In the genomic region with DNA sequence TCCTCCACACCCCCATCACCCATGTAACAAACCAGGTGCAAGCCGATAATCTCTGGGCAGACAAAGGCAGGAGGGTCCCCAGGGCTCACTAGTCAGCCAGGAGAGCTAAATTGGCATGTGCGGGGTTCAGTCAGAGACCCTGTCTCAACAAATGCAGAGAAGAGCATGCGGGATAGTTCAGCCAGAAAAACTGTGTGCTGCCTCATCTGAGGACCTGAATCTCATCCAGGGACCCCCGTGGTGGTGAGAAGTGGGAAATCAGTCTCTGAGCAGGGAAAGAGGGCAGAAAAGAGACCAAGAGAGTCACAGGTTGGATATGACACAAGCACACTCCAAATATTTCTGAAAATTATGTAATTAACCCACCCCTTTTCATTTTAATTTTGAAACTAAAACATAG, we compare ENCODE assay signal across 33 mouse cellular contexts. TPM values are rescaled to one million over a fixed set of nuclear protein-coding genes. Genes with fewer than 3 reads are reported as not detected.
A peak's percentile ranks its signal among the peaks of the same experiment; 100 is the strongest.
DNase-seq lines count a peak whose midpoint lies in the region; ATAC-seq and TF ChIP-seq lines count a peak whose summit lies in the region.
"Had no signal": no experiment of that assay in that cellular context is flagged by ENCODE, and none has a peak within 500 bp of the region (broad histone marks: within the 10 kb centered on the region; RNA-seq: fewer than 3 reads in every experiment).

No protein-coding gene starts in this region.

- H3K9ac ChIP-seq in hindbrain, postnatal 0 days (replicated peaks; ENCODE audit: low read length), result no peak overlapping the region
- H3K9ac ChIP-seq in hindbrain, embryonic 11.5 days (ENCODE audit: low read depth, low read length), result no peak overlapping the region
- H3K9ac ChIP-seq: embryonic facial prominence, embryonic 12.5 days; forebrain, embryonic 12.5 days; hindbrain, embryonic 15.5 days; intestine, embryonic 15.5 days; limb, embryonic 15.5 days; liver, embryonic 15.5 days; lung, embryonic 15.5 days; neural tube, embryonic 13.5 days had no signal

- DNase-seq in cerebellum, adult 2 months, result peak; percentile 61 to 62
- peak; percentile 18 for DNase-seq in hindbrain, postnatal 0 days (ENCODE audit: low spot score)
- no peak for DNase-seq in hindbrain, embryonic 11.5 days (ENCODE audit: low spot score)
- DNase-seq in Muller cell, postnatal 12 days (ENCODE audit: inconsistent ontology term), result peak; percentile 46
- peak; percentile 48 to 69 for DNase-seq in cerebellum, postnatal 25 days
- no peak for DNase-seq in adrenal gland, adult (ENCODE audit: inconsistent age in 2 of 2, low spot score in 1 of 2)
- DNase-seq: kidney, postnatal 10 days; thymus, postnatal 14 days had no signal

- H3K36me3 ChIP-seq in hindbrain, postnatal 0 days (ENCODE audit: insufficient read depth, low read length), result no peaks in the 10 kb centered on the region
- H3K36me3 ChIP-seq in hindbrain, embryonic 11.5 days (ENCODE audit: control insufficient read depth, insufficient read depth, low read length), result no peaks in the 10 kb centered on the region
- H3K36me3 ChIP-seq: embryonic facial prominence, embryonic 12.5 days; forebrain, embryonic 12.5 days; hindbrain, embryonic 15.5 days; intestine, embryonic 15.5 days; limb, embryonic 15.5 days; liver, embryonic 15.5 days; lung, embryonic 15.5 days; midbrain, embryonic 10.5 days; neural tube, embryonic 13.5 days had no signal

- no peak overlapping the region for H3K4me2 ChIP-seq in hindbrain, postnatal 0 days (ENCODE audit: low read depth, low read length)
- no peak overlapping the region for H3K4me2 ChIP-seq in hindbrain, embryonic 11.5 days (replicated peaks; ENCODE audit: low read depth, low read length)
- H3K4me2 ChIP-seq: embryonic facial prominence, embryonic 12.5 days; forebrain, embryonic 12.5 days; hindbrain, embryonic 15.5 days; intestine, embryonic 15.5 days; limb, embryonic 15.5 days; liver, embryonic 15.5 days; lung, embryonic 15.5 days; neural tube, embryonic 13.5 days had no signal

- H3K27me3 ChIP-seq in cerebellum, adult 2 months (ENCODE audit: control insufficient read depth, insufficient read depth, low read length), result no peaks in the 10 kb centered on the region
- no peaks in the 10 kb centered on the region for H3K27me3 ChIP-seq in hindbrain, postnatal 0 days (ENCODE audit: insufficient read depth, low read length)
- H3K27me3 ChIP-seq in hindbrain, embryonic 11.5 days (ENCODE audit: control insufficient read depth, insufficient read depth, low read length), result peaks cover 4% of the 10 kb centered on the region; the same call in 1 of the 2 replicates

- peak overlapping the region; percentile 32 for H3K27ac ChIP-seq in cerebellum, adult 2 months (ENCODE audit: insufficient read depth, low read length)
- H3K27ac ChIP-seq in hindbrain, postnatal 0 days, result peak overlapping the region; percentile 18; the same call in 1 of the 2 replicates
- no peak overlapping the region for H3K27ac ChIP-seq in hindbrain, embryonic 11.5 days (ENCODE audit: low read depth, low read length)
- H3K27ac ChIP-seq: embryonic facial prominence, embryonic 12.5 days; forebrain, embryonic 12.5 days; intestine, embryonic 15.5 days; limb, embryonic 15.5 days; liver, embryonic 15.5 days; lung, embryonic 15.5 days; macrophage; midbrain, embryonic 10.5 days; neural tube, embryonic 13.5 days had no signal

- H3K9me3 ChIP-seq in hindbrain, postnatal 0 days (ENCODE audit: low read length), result no peaks in the 10 kb centered on the region
- 0 out of 2 replicates have a peak, but pooled peaks cover 4% of the 10 kb centered on the region for H3K9me3 ChIP-seq in hindbrain, embryonic 11.5 days (ENCODE audit: control insufficient read depth, low read length)
- H3K9me3 ChIP-seq: embryonic facial prominence, embryonic 12.5 days; hindbrain, embryonic 15.5 days; intestine, embryonic 15.5 days; limb, embryonic 15.5 days; lung, embryonic 15.5 days had no signal

- no peak for ATAC-seq in cerebellum, adult (ENCODE audit: insufficient number of reproducible peaks, low FRiP score, low TSS enrichment)
- 0 out of 2 replicates have a peak, but pooled peaks have one; percentile 25 for ATAC-seq in hindbrain, postnatal 0 days
- no peak for ATAC-seq in hindbrain, embryonic 11.5 days (ENCODE audit: low FRiP score)
- no peak for ATAC-seq in megakaryocyte, adult 5-6 weeks (ENCODE audit: poor library complexity, severe bottlenecking)
- ATAC-seq: CD4-positive, CD25-positive, alpha-beta regulatory T cell, adult 4 months; intestine, embryonic 15.5 days; midbrain, embryonic 16.5 days had no signal

- 16% methylated on average over 4 of the region's 4 CpGs for WGBS in cerebellum, adult 2 months
- WGBS in hindbrain, postnatal 0 days, result 45% methylated on average over 4 of the region's 4 CpGs
- 73% methylated on average over 4 of the region's 4 CpGs for WGBS in hindbrain, embryonic 11.5 days

- H3K4me3 ChIP-seq in cerebellum, adult 2 months (replicated peaks; ENCODE audit: insufficient read depth, low read depth, low read length), result no peak overlapping the region
- no peak overlapping the region for H3K4me3 ChIP-seq in hindbrain, postnatal 0 days (ENCODE audit: low read length)
- no peak overlapping the region for H3K4me3 ChIP-seq in hindbrain, embryonic 11.5 days (ENCODE audit: low read depth, low read length)
- H3K4me3 ChIP-seq: embryonic facial prominence, embryonic 12.5 days; forebrain, embryonic 12.5 days; hindbrain, embryonic 15.5 days; intestine, embryonic 15.5 days; limb, embryonic 15.5 days; liver, embryonic 15.5 days; lung, embryonic 15.5 days; midbrain, embryonic 10.5 days; myocyte; neural tube, embryonic 13.5 days had no signal

- TF ChIP-seq CTCF in cerebellum, adult 2 months (IDR thresholded peaks at IDR 0.05; ENCODE audit: borderline replicate concordance, insufficient read depth, low read depth, low read length), result no peak
- no peak for TF ChIP-seq CTCF in hindbrain, postnatal 0 days (IDR thresholded peaks at IDR 0.05; ENCODE audit: low read depth)

- TF ChIP-seq POLR2A in cerebellum, adult 2 months (IDR thresholded peaks at IDR 0.05; ENCODE audit: borderline replicate concordance, insufficient read depth, low read length), result no peak

- peaks cover 20% of the 10 kb centered on the region for H3K4me1 ChIP-seq in cerebellum, adult 2 months (ENCODE audit: control insufficient read depth, insufficient read depth, low read length)
- H3K4me1 ChIP-seq in hindbrain, postnatal 0 days (ENCODE audit: insufficient read depth, low read length), result peaks cover 8% of the 10 kb centered on the region; the same call in 1 of the 2 replicates
- peaks cover 2% of the 10 kb centered on the region; the same call in 1 of the 2 replicates for H3K4me1 ChIP-seq in hindbrain, embryonic 11.5 days (replicated peaks; ENCODE audit: control insufficient read depth, insufficient read depth, low read length)

RNA-seq across cellular contexts. Expression of a gene that starts 5.5 kb away (rescaled TPM):
- polyA plus RNA-seq in cerebellum, adult 2 months (2012; rRNA removed), result 54.9 and 56.2 TPM in 2 replicates
- 9.7 and 10.9 TPM in 2 replicates for total RNA-seq in hindbrain, postnatal 0 days (2014; rRNA removed)
- 9.3 and 10.6 TPM in 2 replicates for polyA plus RNA-seq in hindbrain, postnatal 0 days (2015; fragmentation: Nextera tagmentation; extraction: Ambion mirVana)
- polyA plus RNA-seq in hindbrain, embryonic 11.5 days (2014; fragmentation: Nextera tagmentation; extraction: Ambion mirVana), result 1.9 and 2.3 TPM in 2 replicates
- total RNA-seq in megakaryocyte, adult 5-6 weeks (2015), result not detected in 2 replicates
- total RNA-seq in megakaryocyte, adult 5-6 weeks (2017), result not detected in 2 replicates
- polyA plus RNA-seq: CD4-positive, CD25-positive, alpha-beta regulatory T cell, adult 4 months; macrophage had no signal

RNA-seq across cellular contexts. Expression of a gene that starts 32.4 kb away (rescaled TPM):
- polyA plus RNA-seq in cerebellum, adult 2 months (2012; rRNA removed), result not detected in 2 replicates
- total RNA-seq in hindbrain, postnatal 0 days (2014; rRNA removed), result not detected in 2 replicates
- polyA plus RNA-seq in hindbrain, postnatal 0 days (2015; fragmentation: Nextera tagmentation; extraction: Ambion mirVana), result not detected in 2 replicates
- not detected in 2 replicates for polyA plus RNA-seq in hindbrain, embryonic 11.5 days (2014; fragmentation: Nextera tagmentation; extraction: Ambion mirVana)
- total RNA-seq in megakaryocyte, adult 5-6 weeks (2015), result not detected in 2 replicates
- not detected in 2 replicates for total RNA-seq in megakaryocyte, adult 5-6 weeks (2017)
- total RNA-seq: adrenal gland, adult 18-20 months; gastrocnemius, postnatal 14 days; heart, adult 8-10 months; heart, postnatal 4 days; layer of hippocampus, postnatal 25 days; left cerebral cortex, postnatal 36 days had no signal
- polyA plus RNA-seq: CD4-positive, CD25-positive, alpha-beta regulatory T cell, adult 4 months; embryonic facial prominence, embryonic 12.5 days; forebrain, embryonic 12.5 days; frontal cortex, adult 2 months; heart, embryonic 14.5 days; hindbrain, embryonic 15.5 days; intestine, embryonic 15.5 days; limb, embryonic 15.5 days; liver, embryonic 15.5 days; lung, embryonic 15.5 days; macrophage; midbrain, embryonic 10.5 days; midbrain, embryonic 16.5 days; myocyte; neural tube, embryonic 13.5 days; spleen, adult 2 months; stomach, embryonic 14.5 days had no signal

Comparison
In these comparisons a context has a peak if more than half of its experiments do, and no peak if none do; other contexts are left out.
1. DNase-seq: peak in cerebellum, adult 2 months (2 of 2), hindbrain, postnatal 0 days (single experiment), Muller cell, postnatal 12 days (single experiment) and cerebellum, postnatal 25 days (2 of 2); none in hindbrain, embryonic 11.5 days (single experiment) and adrenal gland, adult (0 of 2).